Mouse (Mus musculus): Measurements from ENCODE around the gene Bend3.

GRCm38 (mm10) chr10:43512976-43513375 is 34.3 kb downstream of the Bend3 start:
- TF ChIP-seq ZC3H11A (IDR thresholded peaks at IDR 0.05; ENCODE audit: borderline replicate concordance, low read depth, low read length) (no peak), HCFC1 (IDR thresholded peaks at IDR 0.05; ENCODE audit: borderline replicate concordance, insufficient read depth, low read length) (no peak), MAFK (IDR thresholded peaks at IDR 0.05; ENCODE audit: insufficient read depth, low read depth, low read length) (no peak), ZNF384 (IDR thresholded peaks at IDR 0.05; ENCODE audit: low read depth, low read length) (no peak)
